Mouse (Mus musculus): Measurements from ENCODE around the gene Lmx1a.

The Lmx1a gene

GRCm38 (mm10) chr1:167781787-167782484 lies 92.9 kb downstream of the Lmx1a start:
- in situ Hi-C loops (cut with MboI; ENCODE audit: low sequenced_read_pairs) = no loop called here

DNA sequence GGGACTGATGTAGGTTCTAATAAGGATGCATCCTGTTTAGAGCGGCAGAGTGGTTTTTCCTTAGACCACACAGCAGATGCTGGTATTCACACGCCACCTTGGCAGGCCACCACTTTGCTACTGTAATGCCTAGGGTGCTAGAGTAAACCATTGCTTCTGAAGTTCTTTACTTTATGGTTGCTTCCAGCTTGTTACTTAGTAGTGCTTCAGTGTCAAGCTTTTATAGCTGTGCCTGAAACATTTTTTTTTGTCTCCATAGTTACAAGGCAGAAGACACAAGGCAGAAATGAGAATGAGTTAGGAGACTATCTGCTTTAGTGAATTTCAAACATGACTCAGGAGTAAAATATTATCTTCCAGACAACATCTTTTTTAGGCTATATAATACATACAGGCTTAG lies 95.0 kb downstream of the Lmx1a start:
- in situ Hi-C loops (cut with MboI; ENCODE audit: low sequenced_read_pairs) = no loop called here

DNA sequence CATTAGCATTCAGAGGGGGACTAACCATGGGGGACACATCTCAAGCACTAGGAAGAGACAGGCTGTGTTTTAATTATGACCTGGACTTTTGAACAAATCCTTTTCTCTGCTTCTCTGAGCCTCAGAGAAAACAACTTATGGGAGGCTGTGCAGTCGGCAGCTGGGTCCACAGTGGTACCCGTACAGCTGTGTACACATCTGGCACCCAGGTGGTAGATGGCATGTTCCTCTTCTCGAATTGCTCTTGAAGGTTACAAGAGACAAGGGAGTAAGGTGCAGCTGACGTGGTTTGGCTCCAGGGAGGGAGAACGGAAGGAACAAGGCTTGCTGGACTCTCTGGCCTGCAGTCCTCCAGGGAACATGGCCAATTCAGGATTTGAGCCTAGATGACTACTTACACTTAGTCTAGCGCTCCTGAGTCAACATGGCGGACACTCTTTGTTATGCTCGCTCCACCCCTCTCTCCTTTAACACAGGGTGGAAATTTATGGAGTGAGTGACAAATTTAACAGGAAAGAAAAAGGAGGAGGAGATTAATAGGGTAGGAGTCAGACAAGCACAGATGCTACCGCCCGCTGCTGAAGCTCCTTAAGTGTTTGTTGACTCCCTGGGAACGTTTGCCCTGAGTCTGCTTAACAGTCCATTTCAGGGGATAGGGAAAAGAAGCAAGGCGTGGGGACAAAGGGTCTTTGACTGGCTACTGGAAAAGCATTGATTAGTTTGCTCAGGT lies 99.8 kb downstream of the Lmx1a start:
- in situ Hi-C loops (cut with MboI; ENCODE audit: low sequenced_read_pairs) = no loop called here

DNA sequence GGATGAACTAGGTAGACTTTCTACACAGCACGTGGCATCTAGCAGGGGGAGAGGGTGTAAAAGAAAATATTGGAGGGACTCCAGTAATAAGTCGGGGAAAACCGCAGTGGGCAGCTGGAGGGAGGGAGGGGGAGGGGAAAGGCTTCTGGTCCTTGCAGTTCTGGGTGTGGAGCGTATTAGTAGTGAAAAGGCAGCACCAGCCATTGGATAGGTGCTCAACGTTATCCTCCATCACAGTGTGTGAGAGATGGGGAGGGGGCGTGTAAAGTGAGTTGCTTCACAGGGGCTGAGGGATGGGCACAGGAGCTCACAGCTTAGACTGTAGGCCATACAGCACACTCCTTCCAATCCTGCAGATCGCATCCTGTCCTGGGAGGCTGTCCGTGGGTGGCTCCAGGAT lies 100.4 kb downstream of the Lmx1a start:
- in situ Hi-C loops (cut with MboI; ENCODE audit: low sequenced_read_pairs) = no loop called here

DNA sequence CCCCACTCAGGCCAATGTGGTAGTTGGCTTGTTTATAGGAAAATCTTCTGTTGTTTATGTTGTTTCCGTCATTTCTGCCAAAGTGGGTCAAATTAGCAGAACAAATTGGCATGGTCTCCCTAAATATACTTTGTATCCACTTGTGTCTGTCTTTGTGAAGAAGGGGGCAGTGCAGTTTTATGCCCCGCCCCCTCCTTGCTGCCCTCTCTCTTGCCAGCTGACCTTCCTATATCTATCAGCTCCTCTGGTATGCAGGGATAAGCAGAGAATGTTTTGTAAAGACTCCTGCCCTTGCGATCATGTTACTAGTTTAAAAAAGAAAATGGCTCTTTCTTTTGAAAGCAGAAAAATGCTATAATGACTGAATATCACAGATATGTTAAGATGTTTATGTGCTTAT lies 101.7 kb downstream of the Lmx1a start:
- in situ Hi-C loops (cut with MboI; ENCODE audit: low sequenced_read_pairs) = no loop called here

- in situ Hi-C loops (cut with MboI; ENCODE audit: low sequenced_read_pairs) = no loop called here
These were observed 102.2 kb downstream of the Lmx1a start for GRCm38 (mm10) chr1:167791221-167791620.

GRCm38 (mm10) chr1:167801923-167802322 lies 112.9 kb downstream of the Lmx1a start:
- in situ Hi-C loops (cut with MboI; ENCODE audit: low sequenced_read_pairs) = no loop called here

GRCm38 (mm10) chr1:167802510-167803271 lies 113.7 kb downstream of the Lmx1a start:
- in situ Hi-C loops (cut with MboI; ENCODE audit: low sequenced_read_pairs) = no loop called here

DNA sequence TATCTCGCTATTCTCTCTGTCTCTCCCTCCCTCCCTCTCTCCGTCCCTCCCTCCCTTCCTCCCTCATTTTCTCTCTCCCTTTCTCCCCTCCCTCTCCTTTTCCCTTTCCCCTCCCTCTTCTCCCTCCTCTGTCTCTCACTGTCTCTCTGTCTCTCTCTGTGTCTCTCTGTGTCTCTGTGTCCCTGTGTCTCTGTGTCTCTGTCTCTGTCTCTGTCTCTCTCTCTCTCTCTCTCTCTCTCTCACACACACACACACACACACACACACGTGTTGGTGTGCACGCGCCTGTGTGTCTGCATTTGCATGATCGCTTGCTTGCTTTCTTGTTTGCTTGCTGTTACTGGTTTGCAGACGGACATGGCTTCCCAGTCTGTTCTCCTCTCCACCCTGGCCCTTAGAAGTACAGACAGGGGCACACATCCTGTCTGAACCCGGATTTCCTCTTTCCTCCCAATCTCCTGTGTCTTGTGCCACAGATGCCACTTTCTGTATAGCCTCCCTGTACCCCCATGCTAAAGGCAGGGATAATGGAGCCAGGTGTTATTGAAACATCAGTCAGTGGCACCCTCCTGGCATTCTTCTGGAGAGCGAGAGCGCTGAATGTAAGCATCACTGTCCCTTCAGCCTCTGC lies 114.4 kb downstream of the Lmx1a start:
- in situ Hi-C loops (cut with MboI; ENCODE audit: low sequenced_read_pairs) = no loop called here

- in situ Hi-C loops (cut with MboI; ENCODE audit: low sequenced_read_pairs) = no loop called here
These were observed 115.8 kb downstream of the Lmx1a start for GRCm38 (mm10) chr1:167804836-167805235.

DNA sequence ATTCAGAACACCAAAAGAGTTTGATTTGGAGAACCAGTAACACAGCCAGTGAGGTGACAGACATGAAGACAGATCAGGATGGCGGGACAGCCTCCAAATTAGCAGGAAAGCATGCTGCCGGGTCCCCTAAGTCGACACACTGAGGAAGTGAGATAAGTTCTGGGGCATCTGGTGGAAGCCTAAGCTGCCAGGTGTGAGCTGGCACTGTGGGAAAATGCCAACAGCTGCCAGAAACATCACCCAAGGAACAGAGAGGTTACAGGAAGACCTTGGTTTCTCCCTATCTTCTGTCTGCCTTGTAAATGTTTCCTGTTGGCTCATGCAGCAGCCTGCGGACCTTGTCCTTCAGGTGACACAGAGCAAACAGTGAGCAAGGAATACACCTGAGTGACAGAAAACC lies 122.1 kb downstream of the Lmx1a start:
- in situ Hi-C loops (cut with MboI; ENCODE audit: low sequenced_read_pairs) = no loop called here

DNA sequence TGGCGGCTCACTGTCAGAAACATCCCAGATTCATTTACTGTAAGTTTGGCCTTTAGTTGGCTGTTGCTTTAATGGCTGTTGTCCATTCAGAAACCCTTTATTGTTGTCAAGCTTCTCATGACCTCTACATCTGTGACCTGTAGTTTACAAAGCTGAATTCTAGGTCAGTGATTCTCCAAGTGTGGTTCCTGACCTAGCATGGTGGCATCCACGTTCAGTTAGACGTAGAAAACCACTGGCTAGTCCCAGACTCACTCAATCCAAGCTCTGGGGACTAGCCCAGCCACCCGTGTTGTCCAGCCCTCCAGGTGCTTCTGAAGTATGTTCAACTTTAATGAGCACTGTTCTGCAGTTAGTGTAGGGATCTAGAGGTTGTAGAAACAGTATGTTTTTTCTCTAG lies 126.1 kb downstream of the Lmx1a start:
- in situ Hi-C loops (cut with MboI; ENCODE audit: low sequenced_read_pairs) = no loop called here

GRCm38 (mm10) chr1:167817028-167817427 lies 128.0 kb downstream of the Lmx1a start:
- in situ Hi-C loops (cut with MboI; ENCODE audit: low sequenced_read_pairs) = no loop called here

DNA sequence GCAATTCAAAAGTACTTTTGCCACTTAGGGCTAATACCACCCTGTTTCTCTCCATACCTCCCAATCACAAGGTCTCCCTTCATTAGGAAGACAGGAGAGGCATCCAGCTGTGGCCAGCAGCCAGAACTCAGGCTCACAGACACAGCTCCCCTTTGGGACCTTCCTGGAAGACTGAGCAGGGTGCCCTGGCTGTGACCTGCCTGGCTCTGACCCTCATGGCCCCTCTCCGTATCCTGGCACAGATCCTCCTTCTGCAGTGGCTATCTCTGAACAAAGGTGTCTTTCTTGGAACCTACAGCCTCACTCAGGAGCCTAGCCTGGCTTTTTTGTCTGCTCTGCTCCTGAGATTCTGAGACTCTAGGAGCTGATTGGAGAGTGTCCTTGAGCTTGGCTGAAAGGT lies 128.6 kb downstream of the Lmx1a start:
- in situ Hi-C loops (cut with MboI; ENCODE audit: low sequenced_read_pairs) = no loop called here

- in situ Hi-C loops (cut with MboI; ENCODE audit: low sequenced_read_pairs) = no loop called here
These were observed 131.0 kb downstream of the Lmx1a start for GRCm38 (mm10) chr1:167820031-167820430.

DNA sequence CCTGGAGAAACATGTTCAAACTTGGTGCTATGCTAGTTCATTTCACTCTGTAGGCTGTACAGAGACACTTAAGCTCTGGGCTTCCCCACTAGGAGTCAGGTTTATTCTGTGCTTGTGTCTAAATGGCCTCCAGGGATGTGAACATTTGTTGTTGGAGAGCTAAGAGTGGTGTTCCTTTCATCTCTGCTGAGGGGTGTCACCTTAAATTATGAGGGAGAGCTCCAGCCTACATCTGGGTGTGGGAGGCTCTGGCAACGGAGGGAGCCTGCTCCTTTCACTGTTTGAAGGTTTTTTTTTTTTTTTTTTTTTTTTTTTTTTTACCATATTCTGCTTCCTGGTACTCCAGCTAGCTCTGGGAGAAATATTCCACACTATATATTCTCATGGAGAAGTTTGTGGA lies 132.1 kb downstream of the Lmx1a start:
- in situ Hi-C loops (cut with MboI; ENCODE audit: low sequenced_read_pairs) = no loop called here

DNA sequence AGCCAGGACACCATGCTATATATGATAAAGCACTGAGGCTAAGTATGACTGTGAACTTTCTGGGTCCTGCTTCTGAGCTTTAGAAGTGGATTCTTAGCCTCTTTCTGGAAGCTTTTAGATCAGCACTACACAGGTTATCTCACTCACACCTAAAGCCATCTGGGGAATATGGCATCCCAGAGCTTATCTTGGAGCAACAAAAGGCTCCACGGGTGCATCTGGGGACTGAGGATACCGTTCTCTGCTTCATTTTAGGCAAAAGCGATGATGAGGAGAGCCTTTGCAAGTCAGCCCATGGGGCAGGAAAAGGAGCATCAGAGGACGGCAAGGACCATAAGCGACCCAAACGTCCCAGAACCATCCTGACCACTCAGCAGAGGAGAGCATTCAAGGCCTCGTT lies 141.3 kb downstream of the Lmx1a start:
- in situ Hi-C loops (cut with MboI; ENCODE audit: low sequenced_read_pairs) = no loop called here

DNA sequence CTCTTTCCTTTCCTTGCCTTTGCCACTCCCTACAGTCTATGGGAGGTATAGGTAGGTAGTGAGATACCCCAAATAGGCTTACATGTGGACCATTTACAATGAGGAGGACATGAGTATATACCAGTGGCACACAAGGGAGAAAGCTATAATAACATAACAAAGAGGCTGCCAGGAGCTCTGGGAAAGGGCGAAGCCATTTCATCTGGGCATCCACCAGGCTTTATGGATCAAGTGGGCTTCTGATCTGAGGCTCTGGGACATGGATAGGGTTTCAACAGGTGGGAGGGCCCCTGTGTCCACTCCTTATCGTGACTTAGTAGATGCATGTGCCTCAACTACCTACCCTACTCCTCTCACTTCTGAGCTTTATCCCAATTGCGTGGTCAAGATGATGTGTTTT lies 142.6 kb downstream of the Lmx1a start:
- in situ Hi-C loops (cut with MboI; ENCODE audit: low sequenced_read_pairs) = no loop called here

- in situ Hi-C loops (cut with MboI; ENCODE audit: low sequenced_read_pairs) = no loop called here
These were observed 165.8 kb downstream of the Lmx1a start for GRCm38 (mm10) chr1:167854801-167855200.

DNA sequence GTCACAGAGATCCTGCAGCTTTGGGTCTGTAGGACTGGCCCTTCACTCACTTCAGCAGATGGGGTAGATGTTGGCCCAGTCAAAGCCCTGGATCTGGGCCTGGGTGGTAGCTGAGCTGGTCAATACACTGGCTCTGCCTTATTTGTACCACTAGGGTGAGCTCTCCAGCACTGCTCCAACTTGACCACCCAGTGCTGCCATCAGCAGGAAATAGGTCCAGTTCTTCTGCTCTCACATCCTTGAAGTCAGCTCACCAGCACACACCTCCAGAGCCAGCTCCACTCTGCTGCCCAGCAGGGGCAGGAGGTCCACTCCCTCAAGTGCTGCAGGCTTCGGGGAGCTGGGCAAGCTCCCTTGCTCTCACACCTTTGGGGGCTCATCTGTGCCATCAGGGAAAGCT lies 183.0 kb downstream of the Lmx1a start:
- in situ Hi-C loops (cut with MboI; ENCODE audit: low sequenced_read_pairs) = no loop called here

GRCm38 (mm10) chr1:167874099-167874498 lies 185.1 kb downstream of the Lmx1a start:
- in situ Hi-C loops (cut with MboI; ENCODE audit: low sequenced_read_pairs) = no loop called here

Measured in CH12F3 (cell line).